8 mouse cellular contexts compared by ENCODE assay signal in genomic region chr17:31766779-31767697, GRCm38 (mm10).
DNase-seq lines count a peak whose midpoint lies in the region; ATAC-seq and TF ChIP-seq lines count a peak whose summit lies in the region.

No protein-coding gene starts in this region.

- no peaks in the 10 kb centered on the region for H3K27me3 ChIP-seq in forebrain, embryonic 14.5 days (replicated peaks; ENCODE audit: control insufficient read depth, insufficient read depth, low read length)
- H3K27me3 ChIP-seq in heart, postnatal 0 days (ENCODE audit: control insufficient read depth, insufficient read depth, low read length), result no peaks in the 10 kb centered on the region

- peaks cover 28% of the 10 kb centered on the region for H3K4me1 ChIP-seq in forebrain, embryonic 14.5 days (ENCODE audit: control insufficient read depth, insufficient read depth, low read length)
- H3K4me1 ChIP-seq in heart, postnatal 0 days (ENCODE audit: control insufficient read depth, insufficient read depth), result peaks cover 14% of the 10 kb centered on the region
- peaks cover 6% of the 10 kb centered on the region; the same call in 1 of the 2 replicates for H3K4me1 ChIP-seq in lung, adult 2 months (ENCODE audit: control insufficient read depth, insufficient read depth, low read length)

- TF ChIP-seq CTCF in heart, postnatal 0 days (IDR thresholded peaks at IDR 0.05; ENCODE audit: low read depth), result no peak
- no peak for TF ChIP-seq CTCF in lung, adult 2 months (IDR thresholded peaks at IDR 0.05; ENCODE audit: insufficient read depth, low read length)

- peak; percentile 96 for ATAC-seq in forebrain, embryonic 14.5 days
- ATAC-seq in heart, postnatal 0 days (ENCODE audit: insufficient read depth, low read depth), result peak; percentile 93

- no peak overlapping the region for H3K4me3 ChIP-seq in forebrain, embryonic 14.5 days (ENCODE audit: low read depth, low read length)
- no peak overlapping the region for H3K4me3 ChIP-seq in heart, postnatal 0 days (ENCODE audit: low read depth, low read length)
- no peak overlapping the region for H3K4me3 ChIP-seq in lung, adult 2 months (replicated peaks; ENCODE audit: extremely low read depth, low read depth, low read length)

- TF ChIP-seq EP300 in heart, postnatal 0 days (IDR thresholded peaks at IDR 0.05; ENCODE audit: low read depth), result peak; percentile 76; the same call in 1 of the 2 replicates

- peak overlapping the region; percentile 96 for H3K27ac ChIP-seq in forebrain, embryonic 14.5 days (ENCODE audit: low read depth, low read length)
- H3K27ac ChIP-seq in heart, postnatal 0 days (ENCODE audit: low read depth), result peak overlapping the region; percentile 88

- peaks cover 4% of the 10 kb centered on the region; the same call in 1 of the 2 replicates for H3K9me3 ChIP-seq in forebrain, embryonic 14.5 days (replicated peaks; ENCODE audit: control insufficient read depth, low read length)
- H3K9me3 ChIP-seq in heart, postnatal 0 days (replicated peaks; ENCODE audit: control insufficient read depth, low read length), result 0 out of 2 replicates have a peak, but pooled peaks cover 3% of the 10 kb centered on the region

- DNase-seq in adrenal gland, adult (ENCODE audit: inconsistent age in 2 of 2, low spot score in 1 of 2), result peak; percentile 77 to 84
- DNase-seq in adrenal gland, adult 8-10 months, result no peak
- peak; percentile 96 for DNase-seq in forebrain, embryonic 14.5 days (ENCODE audit: low spot score)
- DNase-seq in heart, postnatal 0 days (ENCODE audit: low spot score), result peak; percentile 83
- DNase-seq in layer of hippocampus, adult 11-12 months (ENCODE audit: low spot score), result peak; percentile 83
- peak; percentile 51 for DNase-seq in lung, adult 2 months
- DNase-seq in ovary, postnatal 10 days (ENCODE audit: low spot score), result peak; percentile 36
- DNase-seq in spleen, postnatal 14 days (ENCODE audit: low spot score in 2 of 2), result no peak

- no peaks in the 10 kb centered on the region for H3K36me3 ChIP-seq in forebrain, embryonic 14.5 days (ENCODE audit: control insufficient read depth, insufficient read depth, low read length)
- H3K36me3 ChIP-seq in heart, postnatal 0 days (replicated peaks; ENCODE audit: control insufficient read depth, insufficient read depth, low read length), result no peaks in the 10 kb centered on the region

- no peak for TF ChIP-seq POLR2A in lung, adult 2 months (IDR thresholded peaks at IDR 0.05; ENCODE audit: borderline replicate concordance, extremely low read depth, low read depth, low read length)

- H3K9ac ChIP-seq in forebrain, embryonic 14.5 days (ENCODE audit: low read length), result peak overlapping the region; percentile 56
- peak overlapping the region; percentile 9; the same call in 1 of the 2 replicates for H3K9ac ChIP-seq in heart, postnatal 0 days (replicated peaks; ENCODE audit: low read depth, low read length)

- WGBS in forebrain, embryonic 14.5 days, result 11% methylated on average over 25 of the region's 25 CpGs
- 5% methylated on average over 25 of the region's 25 CpGs for WGBS in heart, postnatal 0 days
- 31% methylated on average over 25 of the region's 25 CpGs for WGBS in lung, adult 2 months

- peak overlapping the region; percentile 32 for H3K4me2 ChIP-seq in forebrain, embryonic 14.5 days (ENCODE audit: low read length)
- peak overlapping the region; percentile 38 for H3K4me2 ChIP-seq in heart, postnatal 0 days (ENCODE audit: low read depth, low read length)

Comparison
In these comparisons a context has a peak if more than half of its experiments do, and no peak if none do; other contexts are left out.
1. DNase-seq: peak in adrenal gland, adult (2 of 2), forebrain, embryonic 14.5 days (single experiment), heart, postnatal 0 days (single experiment), layer of hippocampus, adult 11-12 months (single experiment), lung, adult 2 months (single experiment) and ovary, postnatal 10 days (single experiment); none in adrenal gland, adult 8-10 months (single experiment) and spleen, postnatal 14 days (0 of 2).